Mouse (Mus musculus): ENCODE data around the gene Asic2. TPM values are rescaled to one million over a fixed set of nuclear protein-coding genes. Genes with fewer than 3 reads are reported as not detected.

Gene Asic2
- total and polyA plus RNA-seq, 3 experiments: not detected

GRCm38 (mm10) chr11:81680511-81680910 is 287.7 kb downstream of the Asic2 start:
- TF ChIP-seq NELFE (IDR thresholded peaks at IDR 0.05; ENCODE audit: low read depth, low read length): no peak
- no peak for DNase-seq (ENCODE audit: low read depth, low spot score)
- Histone ChIP-seq H3K9me3 (replicated peaks; ENCODE audit: insufficient read depth, low read length) (no peaks in the 10 kb centered on the region), H3K4me3 (ENCODE audit: control insufficient read depth in 1 of 2, insufficient read depth in 1 of 2, low read depth in 2 of 2, low read length in 2 of 2) (no peak overlapping the region), H3K27me3 (ENCODE audit: control insufficient read depth in 1 of 2, insufficient read depth in 2 of 2, low read length in 2 of 2) (no peaks in the 10 kb centered on the region), H3K9ac (ENCODE audit: control insufficient read depth, low read depth, low read length, poor library complexity, severe bottlenecking) (no peak overlapping the region), H3K36me3 (ENCODE audit: control insufficient read depth in 1 of 2, insufficient read depth in 2 of 2, low read length in 2 of 2) (no peaks in the 10 kb centered on the region), H3K79me2 (ENCODE audit: control insufficient read depth, insufficient read depth, low read length, poor library complexity) (no peaks in the 10 kb centered on the region), H3K27ac (ENCODE audit: control insufficient read depth, low read depth, low read length) (no peak overlapping the region), H3K4me1 (ENCODE audit: control insufficient read depth in 1 of 2, insufficient read depth in 2 of 2, low read length in 2 of 2) (no peaks in the 10 kb centered on the region)

- no peak overlapping the region for H3K9ac ChIP-seq (ENCODE audit: control insufficient read depth, low read depth, low read length, poor library complexity, severe bottlenecking)
- H3K27ac ChIP-seq (ENCODE audit: control insufficient read depth, low read depth, low read length): no peak overlapping the region
- DNase-seq (ENCODE audit: low read depth, low spot score): no peak
- H3K36me3 ChIP-seq (ENCODE audit: control insufficient read depth in 1 of 2, insufficient read depth in 2 of 2, low read length in 2 of 2): no peaks in the 10 kb centered on the region
- H3K27me3 ChIP-seq (ENCODE audit: control insufficient read depth in 1 of 2, insufficient read depth in 2 of 2, low read length in 2 of 2): no peaks in the 10 kb centered on the region
- TF ChIP-seq NELFE (IDR thresholded peaks at IDR 0.05; ENCODE audit: low read depth, low read length) (no peak), E2F4 (IDR thresholded peaks at IDR 0.05; ENCODE audit: borderline replicate concordance, low read depth, low read length) (no peak), MAZ (IDR thresholded peaks at IDR 0.05; ENCODE audit: low read depth, low read length) (no peak), JUND (IDR thresholded peaks at IDR 0.05; ENCODE audit: low read depth, low read length) (no peak), RCOR1 (IDR thresholded peaks at IDR 0.05; ENCODE audit: low read depth, low read length) (no peak)
- no peaks in the 10 kb centered on the region for H3K79me2 ChIP-seq (ENCODE audit: control insufficient read depth, insufficient read depth, low read length, poor library complexity)
- H3K9me3 ChIP-seq (replicated peaks; ENCODE audit: insufficient read depth, low read length): no peaks in the 10 kb centered on the region; the same call in 1 of the 2 replicates
- H3K4me1 ChIP-seq (ENCODE audit: control insufficient read depth in 1 of 2, insufficient read depth in 2 of 2, low read length in 2 of 2): no peaks in the 10 kb centered on the region
- no peak overlapping the region for H3K4me3 ChIP-seq (ENCODE audit: control insufficient read depth in 1 of 2, insufficient read depth in 1 of 2, low read depth in 2 of 2, low read length in 2 of 2)
Observed at GRCm38 (mm10) chr11:81671724-81672123, 296.5 kb downstream of the Asic2 start.

GRCm38 (mm10) chr11:81670436-81670835 is 297.8 kb downstream of the Asic2 start:
- no peak overlapping the region for H3K9ac ChIP-seq (ENCODE audit: control insufficient read depth, low read depth, low read length, poor library complexity, severe bottlenecking)
- no peaks in the 10 kb centered on the region for H3K79me2 ChIP-seq (ENCODE audit: control insufficient read depth, insufficient read depth, low read length, poor library complexity)
- H3K27me3 ChIP-seq (ENCODE audit: control insufficient read depth in 1 of 2, insufficient read depth in 2 of 2, low read length in 2 of 2): no peaks in the 10 kb centered on the region
- H3K9me3 ChIP-seq (replicated peaks; ENCODE audit: insufficient read depth, low read length): no peaks in the 10 kb centered on the region; the same call in 1 of the 2 replicates
- H3K36me3 ChIP-seq (ENCODE audit: control insufficient read depth in 1 of 2, insufficient read depth in 2 of 2, low read length in 2 of 2): no peaks in the 10 kb centered on the region
- H3K4me3 ChIP-seq (ENCODE audit: control insufficient read depth in 1 of 2, insufficient read depth in 1 of 2, low read depth in 2 of 2, low read length in 2 of 2): no peak overlapping the region
- H3K4me1 ChIP-seq (ENCODE audit: control insufficient read depth in 1 of 2, insufficient read depth in 2 of 2, low read length in 2 of 2): no peaks in the 10 kb centered on the region
- no peak for DNase-seq (ENCODE audit: low read depth, low spot score)
- H3K27ac ChIP-seq (ENCODE audit: control insufficient read depth, low read depth, low read length): no peak overlapping the region
- no peak for TF ChIP-seq MYC (IDR thresholded peaks at IDR 0.05; ENCODE audit: low read depth, low read length)
- TF ChIP-seq ELF1 (IDR thresholded peaks at IDR 0.05; ENCODE audit: low read depth, low read length): no peak
- no peak for TF ChIP-seq ZC3H11A (IDR thresholded peaks at IDR 0.05; ENCODE audit: low read depth, low read length)
- no peak for TF ChIP-seq MAFK (IDR thresholded peaks at IDR 0.05; ENCODE audit: borderline replicate concordance, low read depth, low read length)
- TF ChIP-seq MYB (IDR thresholded peaks at IDR 0.05; ENCODE audit: low read depth, low read length): no peak
- TF ChIP-seq USF1 (IDR thresholded peaks at IDR 0.05; ENCODE audit: low read depth, low read length): no peak
- no peak for TF ChIP-seq GATA1 (IDR thresholded peaks at IDR 0.05; ENCODE audit: low read depth, low read length)
- no peak for TF ChIP-seq SIN3A (IDR thresholded peaks at IDR 0.05; ENCODE audit: low read length)
- no peak for TF ChIP-seq ZMIZ1 (IDR thresholded peaks at IDR 0.05; ENCODE audit: low read depth, low read length)
